Mouse (Mus musculus): ENCODE measurements around the gene Hmga1b. TPM values are rescaled to one million over a fixed set of nuclear protein-coding genes. Genes with fewer than 3 reads are reported as not detected.
"Not testable (repeated sequence)": the region's sequence is repeated elsewhere in the genome, so short reads cannot be mapped to it uniquely, and the experiment has no call there.

Hmga1b gene
- polyA plus RNA-seq, 1 experiment, result 14.9 TPM

- not testable (repeated sequence) for H3K27ac ChIP-seq (replicated peaks; ENCODE audit: low read depth, low read length); H3K4me1 ChIP-seq (ENCODE audit: control insufficient read depth, insufficient read depth, insufficient read length, low read length); H3K4me3 ChIP-seq (ENCODE audit: insufficient read depth, low read depth, low read length)
Observed at GRCm38 (mm10) chr11:120788460-120788859, 25.9 kb downstream of the Hmga1b start.

- H3K4me1 ChIP-seq (ENCODE audit: control insufficient read depth, insufficient read depth, insufficient read length, low read length), result peaks cover 4% of the 10 kb centered on the region; the same call in 1 of the 2 replicates
- no peak overlapping the region for H3K27ac ChIP-seq (replicated peaks; ENCODE audit: low read depth, low read length)
- no peak overlapping the region for H3K4me3 ChIP-seq (ENCODE audit: insufficient read depth, low read depth, low read length)
Observed at GRCm38 (mm10) chr11:120789355-120789754, 26.8 kb downstream of the Hmga1b start.

- no peak overlapping the region for H3K27ac ChIP-seq (replicated peaks; ENCODE audit: low read depth, low read length)
- H3K4me3 ChIP-seq (ENCODE audit: insufficient read depth, low read depth, low read length), result no peak overlapping the region
- peaks cover 8% of the 10 kb centered on the region; the same call in 1 of the 2 replicates for H3K4me1 ChIP-seq (ENCODE audit: control insufficient read depth, insufficient read depth, insufficient read length, low read length)
Observed at GRCm38 (mm10) chr11:120789810-120790209, 27.2 kb downstream of the Hmga1b start.

GRCm38 (mm10) chr11:120792652-120793051 is 30.1 kb downstream of the Hmga1b start:
- H3K27ac ChIP-seq (replicated peaks; ENCODE audit: low read depth, low read length), result no peak overlapping the region
- H3K4me3 ChIP-seq (ENCODE audit: insufficient read depth, low read depth, low read length), result no peak overlapping the region
- peaks cover 13% of the 10 kb centered on the region for H3K4me1 ChIP-seq (ENCODE audit: control insufficient read depth, insufficient read depth, insufficient read length, low read length)

GRCm38 (mm10) chr11:120795756-120796613 is 33.4 kb downstream of the Hmga1b start, which contains the start of gene Dus1l:
Dus1l (minus strand) TSS chr11:120796403.
- peaks cover 13% of the 10 kb centered on the region for H3K4me1 ChIP-seq (ENCODE audit: control insufficient read depth, insufficient read depth, insufficient read length, low read length)
- peak within 1 kb of the TSS; percentile 62 for H3K27ac ChIP-seq (replicated peaks; ENCODE audit: low read depth, low read length)
- H3K4me3 ChIP-seq (ENCODE audit: insufficient read depth, low read depth, low read length), result peak within 1 kb of the TSS; percentile 82

GRCm38 (mm10) chr11:120796614-120796946 is 34.0 kb downstream of the Hmga1b start:
- Histone ChIP-seq H3K4me1 (ENCODE audit: control insufficient read depth, insufficient read depth, insufficient read length, low read length) (peaks cover 13% of the 10 kb centered on the region), H3K27ac (replicated peaks; ENCODE audit: low read depth, low read length) (peak overlapping the region; percentile 62), H3K4me3 (ENCODE audit: insufficient read depth, low read depth, low read length) (peak overlapping the region; percentile 40)

- Histone ChIP-seq H3K27ac (replicated peaks; ENCODE audit: low read depth, low read length) (no peak overlapping the region), H3K4me3 (ENCODE audit: insufficient read depth, low read depth, low read length) (no peak overlapping the region), H3K4me1 (ENCODE audit: control insufficient read depth, insufficient read depth, insufficient read length, low read length) (peaks cover 13% of the 10 kb centered on the region)
Observed at GRCm38 (mm10) chr11:120798244-120798643, 35.6 kb downstream of the Hmga1b start.

- Histone ChIP-seq H3K4me1 (ENCODE audit: control insufficient read depth, insufficient read depth, insufficient read length, low read length) (peaks cover 13% of the 10 kb centered on the region), H3K27ac (replicated peaks; ENCODE audit: low read depth, low read length) (no peak overlapping the region), H3K4me3 (ENCODE audit: insufficient read depth, low read depth, low read length) (no peak overlapping the region)
Observed at GRCm38 (mm10) chr11:120799316-120799890, 36.8 kb downstream of the Hmga1b start.

- Histone ChIP-seq H3K4me1 (ENCODE audit: control insufficient read depth, insufficient read depth, insufficient read length, low read length) (peaks cover 5% of the 10 kb centered on the region), H3K4me3 (ENCODE audit: insufficient read depth, low read depth, low read length) (peak overlapping the region; percentile 37; the same call in 1 of the 2 replicates), H3K27ac (replicated peaks; ENCODE audit: low read depth, low read length) (peak overlapping the region; percentile 75)
Observed at GRCm38 (mm10) chr11:120800061-120800904, 37.7 kb downstream of the Hmga1b start.

GRCm38 (mm10) chr11:120804274-120804673 is 41.7 kb downstream of the Hmga1b start:
- H3K27ac ChIP-seq (replicated peaks; ENCODE audit: low read depth, low read length), result no peak overlapping the region
- H3K4me1 ChIP-seq (ENCODE audit: control insufficient read depth, insufficient read depth, insufficient read length, low read length), result no peaks in the 10 kb centered on the region
- no peak overlapping the region for H3K4me3 ChIP-seq (ENCODE audit: insufficient read depth, low read depth, low read length)

- Histone ChIP-seq H3K4me1 (ENCODE audit: control insufficient read depth, insufficient read depth, insufficient read length, low read length) (no peaks in the 10 kb centered on the region), H3K4me3 (ENCODE audit: insufficient read depth, low read depth, low read length) (no peak overlapping the region), H3K27ac (replicated peaks; ENCODE audit: low read depth, low read length) (no peak overlapping the region)
Observed at GRCm38 (mm10) chr11:120804769-120805168, 42.2 kb downstream of the Hmga1b start.

- H3K4me1 ChIP-seq (ENCODE audit: control insufficient read depth, insufficient read depth, insufficient read length, low read length), result no peaks in the 10 kb centered on the region
- no peak overlapping the region for H3K4me3 ChIP-seq (ENCODE audit: insufficient read depth, low read depth, low read length)
- no peak overlapping the region for H3K27ac ChIP-seq (replicated peaks; ENCODE audit: low read depth, low read length)
Observed at GRCm38 (mm10) chr11:120805375-120806298, 43.0 kb downstream of the Hmga1b start.

- Histone ChIP-seq H3K27ac (replicated peaks; ENCODE audit: low read depth, low read length) (no peak overlapping the region), H3K4me1 (ENCODE audit: control insufficient read depth, insufficient read depth, insufficient read length, low read length) (no peaks in the 10 kb centered on the region), H3K4me3 (ENCODE audit: insufficient read depth, low read depth, low read length) (no peak overlapping the region)
Observed at GRCm38 (mm10) chr11:120808010-120808409, 45.4 kb downstream of the Hmga1b start.

- Histone ChIP-seq H3K4me1 (ENCODE audit: control insufficient read depth, insufficient read depth, insufficient read length, low read length) (no peaks in the 10 kb centered on the region), H3K4me3 (ENCODE audit: insufficient read depth, low read depth, low read length) (no peak overlapping the region), H3K27ac (replicated peaks; ENCODE audit: low read depth, low read length) (no peak overlapping the region)
Observed at GRCm38 (mm10) chr11:120812068-120812467, 49.5 kb downstream of the Hmga1b start.

All from brown adipose tissue, adult 24 weeks (tissue).